8 mouse cellular contexts compared by ENCODE assay signal in genomic region chr4:134535787-134536151, GRCm38 (mm10). TPM values are rescaled to one million over a fixed set of nuclear protein-coding genes. Genes with fewer than 3 reads are reported as not detected.
DNase-seq lines count a peak whose midpoint lies in the region; ATAC-seq lines count a peak whose summit lies in the region.

No protein-coding gene starts in this region.

- peak overlapping the region; percentile 75 for H3K9ac ChIP-seq in lung, embryonic 16.5 days (ENCODE audit: low read length)
- peak overlapping the region; percentile 80 for H3K9ac ChIP-seq in neural tube, embryonic 15.5 days (replicated peaks)

- DNase-seq in cerebellum, adult 9-11 months, result peak; percentile 66
- DNase-seq in cerebellum, postnatal 36 days, result no peak
- DNase-seq in lung, postnatal 25 days (ENCODE audit: low spot score), result no peak
- DNase-seq in left cerebral cortex, postnatal 25 days (ENCODE audit: low spot score in 2 of 2), result peak; percentile 53 to 78
- no peak for DNase-seq in cerebellum, postnatal 25 days

- 0 out of 2 replicates have a peak, but pooled peaks have one; percentile 1 for ATAC-seq in lung, embryonic 16.5 days (ENCODE audit: low read depth)
- peak; percentile 12; the same call in 1 of the 2 replicates for ATAC-seq in erythroid progenitor cell, adult 5-6 weeks (replicated peaks; ENCODE audit: low FRiP score, poor library complexity, severe bottlenecking)
- peak; percentile 36; the same call in 1 of the 2 replicates for ATAC-seq in neural tube, embryonic 15.5 days (ENCODE audit: low FRiP score)

- no peaks in the 10 kb centered on the region for H3K27me3 ChIP-seq in lung, embryonic 16.5 days (ENCODE audit: control insufficient read depth, insufficient read depth, low read depth, low read length)
- H3K27me3 ChIP-seq in neural tube, embryonic 15.5 days (replicated peaks), result no peaks in the 10 kb centered on the region

- WGBS in lung, embryonic 16.5 days, result 6% methylated on average over 8 of the region's 8 CpGs
- 4% methylated on average over 8 of the region's 8 CpGs for WGBS in neural tube, embryonic 15.5 days

- H3K4me1 ChIP-seq in lung, embryonic 16.5 days (replicated peaks; ENCODE audit: control insufficient read depth, insufficient read depth, low read length), result peaks cover 26% of the 10 kb centered on the region
- peaks cover 32% of the 10 kb centered on the region for H3K4me1 ChIP-seq in neural tube, embryonic 15.5 days

- intact Hi-C loops in left cerebral cortex, postnatal 25 days (cut with DNase I), result no loop called here

- peak overlapping the region; percentile 74 for H3K27ac ChIP-seq in lung, embryonic 16.5 days (ENCODE audit: low read length)
- peak overlapping the region; percentile 80 for H3K27ac ChIP-seq in neural tube, embryonic 15.5 days (replicated peaks)

- peak overlapping the region; percentile 96 for H3K4me2 ChIP-seq in lung, embryonic 16.5 days (ENCODE audit: low read depth, low read length)
- H3K4me2 ChIP-seq in neural tube, embryonic 15.5 days, result peak overlapping the region; percentile 95

- peak overlapping the region; percentile 94 for H3K4me3 ChIP-seq in lung, embryonic 16.5 days (ENCODE audit: low read length)
- H3K4me3 ChIP-seq in neural tube, embryonic 15.5 days (replicated peaks), result peak overlapping the region; percentile 99

- H3K36me3 ChIP-seq in lung, embryonic 16.5 days (ENCODE audit: control insufficient read depth, insufficient read depth, low read length), result peaks cover 5% of the 10 kb centered on the region; the same call in 1 of the 2 replicates
- H3K36me3 ChIP-seq in neural tube, embryonic 15.5 days, result peaks cover 34% of the 10 kb centered on the region

- H3K9me3 ChIP-seq in lung, embryonic 16.5 days (ENCODE audit: control insufficient read depth, low read length), result no peaks in the 10 kb centered on the region
- H3K9me3 ChIP-seq in neural tube, embryonic 15.5 days (replicated peaks), result no peaks in the 10 kb centered on the region

RNA-seq across cellular contexts. Expression of gene Mtfr1l, which starts 0.6 kb away (rescaled TPM):
- polyA plus RNA-seq in lung, embryonic 16.5 days (2015; fragmentation: Nextera tagmentation; extraction: Ambion mirVana), result 110 and 111 TPM in 2 replicates
- total RNA-seq in erythroid progenitor cell, adult 5-6 weeks (2015; ENCODE audit: low replicate concordance), result 19.5 and 22.6 TPM in 2 replicates
- total RNA-seq in erythroid progenitor cell, adult 5-6 weeks (2017; ENCODE audit: low replicate concordance), result 17.2 and 17.9 TPM in 2 replicates
- total RNA-seq in left cerebral cortex, postnatal 25 days (2021), result 10 to 100 TPM; 60.2 to 60.7 TPM
- polyA plus RNA-seq in neural tube, embryonic 15.5 days (2015; fragmentation: Nextera tagmentation; extraction: Ambion mirVana), result 166 and 177 TPM in 2 replicates

RNA-seq across cellular contexts. Expression of gene Selenon, which starts 16.2 kb away (rescaled TPM):
- polyA plus RNA-seq in lung, embryonic 16.5 days (2015; fragmentation: Nextera tagmentation; extraction: Ambion mirVana), result 9.7 and 10.4 TPM in 2 replicates
- total RNA-seq in erythroid progenitor cell, adult 5-6 weeks (2015; ENCODE audit: low replicate concordance), result 7.6 and 9.6 TPM in 2 replicates
- 0.77 and 2.2 TPM in 2 replicates for total RNA-seq in erythroid progenitor cell, adult 5-6 weeks (2017; ENCODE audit: low replicate concordance)
- 10 to 100 TPM; 18.6 to 20.9 TPM for total RNA-seq in left cerebral cortex, postnatal 25 days (2021)
- polyA plus RNA-seq in neural tube, embryonic 15.5 days (2015; fragmentation: Nextera tagmentation; extraction: Ambion mirVana), result 8.4 and 19.4 TPM in 2 replicates

RNA-seq across cellular contexts. Expression of gene Aunip, which starts 25.0 kb away (rescaled TPM):
- polyA plus RNA-seq in lung, embryonic 16.5 days (2015; fragmentation: Nextera tagmentation; extraction: Ambion mirVana), result 14.5 and 15.7 TPM in 2 replicates
- total RNA-seq in erythroid progenitor cell, adult 5-6 weeks (2015; ENCODE audit: low replicate concordance), result 3.8 and 15.5 TPM in 2 replicates
- 16.3 and 20.5 TPM in 2 replicates for total RNA-seq in erythroid progenitor cell, adult 5-6 weeks (2017; ENCODE audit: low replicate concordance)
- total RNA-seq in left cerebral cortex, postnatal 25 days (2021), result under 1 TPM; 0.37 to 0.60 TPM
- polyA plus RNA-seq in neural tube, embryonic 15.5 days (2015; fragmentation: Nextera tagmentation; extraction: Ambion mirVana), result 1.8 and 5.4 TPM in 2 replicates

RNA-seq across cellular contexts. Expression of gene Paqr7, which starts 39.3 kb away (rescaled TPM):
- 6.9 and 8.7 TPM in 2 replicates for polyA plus RNA-seq in lung, embryonic 16.5 days (2015; fragmentation: Nextera tagmentation; extraction: Ambion mirVana)
- total RNA-seq in erythroid progenitor cell, adult 5-6 weeks (2015; ENCODE audit: low replicate concordance), result 1.7 and 3.6 TPM in 2 replicates
- 1.6 and 1.9 TPM in 2 replicates for total RNA-seq in erythroid progenitor cell, adult 5-6 weeks (2017; ENCODE audit: low replicate concordance)
- total RNA-seq in left cerebral cortex, postnatal 25 days (2021), result 10 to 100 TPM; 61.2 to 63.3 TPM
- polyA plus RNA-seq in neural tube, embryonic 15.5 days (2015; fragmentation: Nextera tagmentation; extraction: Ambion mirVana), result 30.5 and 35.2 TPM in 2 replicates

Comparison
In these comparisons a context has a peak if more than half of its experiments do, and no peak if none do; other contexts are left out.
1. DNase-seq: peak in cerebellum, adult 9-11 months (single experiment) and left cerebral cortex, postnatal 25 days (2 of 2); none in cerebellum, postnatal 36 days (0 of 2), lung, postnatal 25 days (single experiment) and cerebellum, postnatal 25 days (0 of 2).
2. Peak in every context shown above with its lines, with median percentiles within 50 percentile points of each other: ATAC-seq.